Mouse (Mus musculus): ENCODE measurements around the gene Rasa3. TPM values are rescaled to one million over a fixed set of nuclear protein-coding genes. Genes with fewer than 3 reads are reported as not detected.

The Rasa3 gene
- total RNA-seq (2023) = 100 to 1,000 TPM; 158 to 187 TPM

DNA sequence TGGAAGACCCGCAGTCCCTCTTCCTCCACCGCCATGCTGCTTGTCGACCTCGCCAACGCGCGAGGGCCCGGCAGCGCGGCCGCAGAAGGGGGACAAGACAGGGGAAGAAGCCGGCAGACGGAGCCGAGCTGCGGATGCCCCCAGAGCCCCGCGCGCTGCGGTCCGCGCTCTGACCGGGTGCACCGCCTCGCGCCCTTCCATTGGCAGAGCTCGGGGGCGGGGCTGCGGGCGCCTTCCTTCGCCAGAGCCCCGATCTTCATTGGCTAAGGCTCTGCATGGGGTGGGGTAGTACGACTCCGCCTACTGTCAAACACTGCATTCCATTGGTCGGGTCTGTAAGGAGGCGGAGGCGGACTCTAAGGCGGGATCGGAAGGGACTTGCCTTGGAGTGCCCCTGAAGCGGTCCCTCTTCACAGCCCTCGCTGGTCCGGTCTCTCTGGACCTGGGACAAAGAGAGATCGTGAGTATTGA is at the start of gene Rasa3:
Gene Rasa3, minus strand, starts transcription at position 191 of the 471 bp plus-strand sequence.

DNA sequence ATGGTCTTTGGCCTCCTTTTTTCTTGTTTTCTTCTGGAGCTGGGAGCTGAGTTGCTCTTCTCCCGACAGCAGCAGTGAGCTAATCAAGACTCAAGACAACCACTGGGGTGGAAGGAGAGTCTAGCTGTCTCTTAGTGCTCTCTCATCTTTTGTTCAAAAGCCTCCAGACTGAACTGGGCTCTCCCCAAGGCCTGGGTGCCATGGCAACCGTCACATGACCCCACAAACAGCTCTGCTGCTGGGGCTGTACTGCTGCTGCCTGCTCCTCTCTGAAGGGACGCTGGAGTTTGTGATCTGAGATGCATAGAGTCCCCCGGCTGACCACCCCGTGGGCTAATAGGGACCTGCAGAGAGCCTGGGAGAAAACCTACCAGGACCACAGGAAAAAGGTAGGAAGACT is 28.3 kb upstream of the Rasa3 start, which contains the start of gene Cfap97d2:
Gene Cfap97d2, plus strand, starts transcription at position 222 of the 400 bp plus-strand sequence.

DNA sequence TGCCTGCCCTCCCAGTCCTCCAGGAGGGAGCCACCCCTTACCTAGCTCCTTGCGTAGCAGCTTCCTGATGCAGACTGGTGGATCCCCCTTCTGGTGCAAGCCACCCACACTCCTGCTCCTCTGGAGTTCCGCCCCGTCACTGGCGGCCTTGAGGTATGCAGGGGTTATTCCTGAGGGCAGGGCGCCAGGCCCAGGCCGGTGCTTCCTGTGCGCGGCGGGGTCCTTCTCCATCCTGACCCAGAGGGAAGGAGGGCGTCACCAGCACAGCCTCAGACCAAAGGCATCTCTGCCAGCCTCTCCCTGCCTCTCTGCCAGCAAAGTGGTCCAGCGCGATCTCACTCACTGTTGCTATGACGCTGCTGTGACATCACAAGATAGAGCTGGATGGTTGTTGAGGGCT is 115.3 kb downstream of the Rasa3 start, which contains the start of gene 1700029H14Rik:
Gene 1700029H14Rik, minus strand, starts transcription at position 344 of the 400 bp plus-strand sequence.

Other genes with a start within 250 kb of the Rasa3 start
- not detected for gene Tmem255b, start 242.4 kb downstream of the Rasa3 start, total RNA-seq (2023)
- 1 to 10 TPM in 1 of 2 experiments, under 1 TPM in 1; 0.67 to 1.2 TPM for gene Gas6, start 183.1 kb downstream of the Rasa3 start, total RNA-seq (2023)
- 1 to 10 TPM; 2.4 to 2.9 TPM for gene 1700029H14Rik, start 115.1 kb downstream of the Rasa3 start, total RNA-seq (2023)
- gene Cfap97d2, start 28.3 kb upstream of the Rasa3 start, total RNA-seq (2023) = not detected
- 10 to 100 TPM; 28.0 to 28.5 TPM for gene Cdc16, start 80.1 kb upstream of the Rasa3 start, total RNA-seq (2023)
- 10 to 100 TPM; 18.8 to 20.7 TPM for gene Upf3a, start 108.0 kb upstream of the Rasa3 start, total RNA-seq (2023)
- gene AF366264, start 160.8 kb upstream of the Rasa3 start, total RNA-seq (2023) = not detected
- gene Champ1, start 192.0 kb upstream of the Rasa3 start, total RNA-seq (2023) = 10 to 100 TPM; 10.1 to 12.1 TPM
- gene Coprs, start 212.7 kb upstream of the Rasa3 start, total RNA-seq (2023) = 1 to 10 TPM; 1.1 to 2.3 TPM

Data from neutrophil, adult 59 days (primary cell).